Mouse (Mus musculus) kidney, postnatal 0 days (tissue): ENCODE results near the gene Abhd12. TPM values are rescaled to one million over a fixed set of nuclear protein-coding genes. Genes with fewer than 3 reads are reported as not detected.

Experiments
- ATAC-seq: fragments of 200-750 bp; cut with Nextera tagmentation; replicated peaks from 2 replicates; pipeline ENCODE4 v1.8.0; 2017; ENCODE audit warnings: low read depth, moderate number of reproducible peaks, moderate TSS enrichment, moderate library complexity; ENCODE audit not compliant: low FRiP score
- DNase-seq: peaks from one replicate; pipeline ENCODE4 v3.0.0-alpha.2; 2016; ENCODE audit warnings: low spot score
- H3K27ac ChIP-seq: fragments of 300-500 bp; sonication (generic); 2 replicates; pipeline ENCODE4 v1.5.1; 2014; ENCODE audit warnings: mild to moderate bottlenecking
- H3K27me3 ChIP-seq: fragments of 300-500 bp; sonication (generic); 2 replicates; pipeline ENCODE4 v1.6.1; 2014; ENCODE audit warnings: low read length, mixed read lengths; ENCODE audit not compliant: insufficient read depth
- H3K36me3 ChIP-seq: fragments of 300-500 bp; sonication (generic); 2 replicates; pipeline ENCODE4 v1.6.1; 2014; ENCODE audit warnings: low read length, mixed read lengths; ENCODE audit not compliant: insufficient read depth
- H3K4me1 ChIP-seq: fragments of 300-500 bp; sonication (generic); replicated peaks from 2 replicates; pipeline ENCODE4 v1.6.1; 2014; ENCODE audit warnings: antibody characterized with exemption, low read length, mixed read lengths; ENCODE audit not compliant: insufficient read depth
- H3K4me2 ChIP-seq: fragments of 300-500 bp; sonication (generic); 2 replicates; pipeline ENCODE4 v1.6.1; 2014; ENCODE audit warnings: mild to moderate bottlenecking, low read length, moderate library complexity, mixed read lengths
- H3K4me3 ChIP-seq: fragments of 300-500 bp; sonication (generic); replicated peaks from 2 replicates; pipeline ENCODE4 v1.5.1; 2014; ENCODE audit warnings: low read depth, low read length
- H3K9ac ChIP-seq: fragments of 300-500 bp; sonication (generic); 2 replicates; pipeline ENCODE4 v1.6.1; 2014; ENCODE audit warnings: low read depth, low read length
- H3K9me3 ChIP-seq: fragments of 300-500 bp; sonication (generic); replicated peaks from 2 replicates; pipeline ENCODE4 v1.6.1; 2016; ENCODE audit warnings: low read length, inconsistent platforms, mixed read lengths
- CTCF ChIP-seq: IDR thresholded peaks from 2 replicates; pipeline ENCODE4 v1.5.1; 2016; ENCODE audit warnings: antibody characterized with exemption, low read depth, mild to moderate bottlenecking, moderate library complexity
- WGBS: fragments of 180-500 bp; shearing (Covaris S2); extraction: QIAGEN DNeasy Blood & Tissue Kit; methylation state at CpG from one replicate; pipeline ENCODE4 v1.1.7; 2014; 5-methylcytosine and 5-hydroxymethylcytosine counted together
- polyA plus RNA-seq: library from polyadenylated mRNA; unstranded; fragments of >200 nt; fragmentation: Nextera tagmentation; extraction: Ambion mirVana; gene quantifications from 2 replicates; pipeline ENCODE4 v1.2.1, GENCODE M21; 2015

Abhd12 gene
- polyA plus RNA-seq, 1 experiment from 2014 or later, result 71.3 TPM

DNA sequence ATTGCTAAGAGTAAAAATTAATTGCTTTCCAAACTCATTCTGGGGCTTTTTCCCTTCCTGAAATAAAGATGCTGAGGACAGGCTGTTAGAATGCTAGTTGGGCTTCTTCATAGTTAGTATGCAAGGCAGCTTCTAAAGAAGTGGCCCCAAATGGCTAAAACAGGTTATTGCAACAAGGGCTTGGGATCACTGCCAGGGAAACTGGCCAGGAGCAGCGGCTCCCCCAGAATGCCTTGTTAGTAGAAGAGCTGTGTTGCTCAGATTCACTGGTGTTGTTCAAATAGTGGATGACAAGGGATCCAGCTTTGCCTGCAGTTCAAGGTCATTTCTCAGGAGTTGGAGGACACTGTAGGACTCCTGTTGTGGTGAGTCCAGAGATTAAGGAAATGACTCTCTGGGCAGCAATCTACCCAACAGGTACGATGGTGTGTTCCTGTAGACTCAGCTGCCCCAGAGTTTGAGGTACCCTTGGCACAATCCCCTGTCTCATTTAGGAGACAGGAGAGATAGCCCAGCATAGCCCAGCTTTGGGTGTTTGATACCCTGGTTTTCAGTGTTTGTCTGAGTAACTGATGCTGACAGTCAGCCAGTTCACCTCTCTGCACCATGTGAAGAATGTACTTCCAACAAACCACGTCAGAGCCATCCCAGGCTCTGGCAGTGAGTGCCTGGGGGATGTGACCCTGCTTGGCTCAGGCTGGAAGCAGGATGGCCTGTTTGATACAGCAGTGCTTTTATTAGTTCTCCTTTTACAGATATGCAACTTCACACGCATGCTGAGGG is 115.6 kb downstream of the Abhd12 start:
- H3K36me3 ChIP-seq, result no peaks in the 10 kb centered on the region
- H3K4me1 ChIP-seq, result 0 out of 2 replicates have a peak, but pooled peaks cover 7% of the 10 kb centered on the region
- no peaks in the 10 kb centered on the region for H3K9me3 ChIP-seq
- DNase-seq, result peak; percentile 88
- TF ChIP-seq CTCF, result peak; percentile 28; the same call in 1 of the 2 replicates
- no peaks in the 10 kb centered on the region for H3K27me3 ChIP-seq
- no peak overlapping the region for H3K4me3 ChIP-seq
- no peak overlapping the region for H3K9ac ChIP-seq
- H3K4me2 ChIP-seq, result 0 out of 2 replicates have a peak overlapping the region, but pooled peaks have one; percentile 6
- no peak overlapping the region for H3K27ac ChIP-seq
- 49% methylated on average over 4 of the region's 4 CpGs for WGBS
- ATAC-seq, result no peak

DNA sequence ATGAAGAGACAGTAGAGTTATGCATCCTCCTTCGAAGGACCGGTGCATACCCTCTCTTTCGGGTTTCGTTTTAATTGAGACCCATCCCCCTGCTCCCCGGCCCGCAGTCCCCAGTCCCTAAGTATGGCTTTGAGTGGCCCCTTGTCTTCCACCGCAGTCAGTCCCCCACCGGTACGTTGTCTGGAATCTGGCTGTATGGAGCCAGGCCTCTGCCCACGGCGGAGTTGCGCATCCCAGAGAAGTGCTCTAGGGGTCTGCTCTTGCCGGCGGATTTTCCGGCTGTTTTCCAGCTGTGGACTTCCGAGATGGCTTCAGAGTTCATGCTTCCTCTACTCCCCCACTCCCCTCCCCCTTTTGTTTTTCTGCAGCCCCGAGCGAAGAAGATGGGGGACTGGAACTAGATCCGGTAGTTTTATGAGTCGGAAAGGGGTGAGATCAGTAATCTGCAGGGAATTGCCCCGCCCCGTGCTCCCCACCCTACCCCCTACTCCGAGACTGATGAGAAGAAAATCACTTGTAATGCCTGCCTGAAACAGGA is 117.2 kb downstream of the Abhd12 start:
- WGBS, result under 1% methylated on average over 23 of the region's 23 CpGs
- peak overlapping the region; percentile 52; the same call in 1 of the 2 replicates for H3K27ac ChIP-seq
- no peaks in the 10 kb centered on the region for H3K36me3 ChIP-seq
- no peaks in the 10 kb centered on the region for H3K27me3 ChIP-seq
- DNase-seq (peak; percentile 81), ATAC-seq (peak; percentile 37)
- peak overlapping the region; percentile 62 for H3K4me3 ChIP-seq
- H3K9ac ChIP-seq, result peak overlapping the region; percentile 63
- no peak for TF ChIP-seq CTCF
- 0 out of 2 replicates have a peak, but pooled peaks cover 8% of the 10 kb centered on the region for H3K4me1 ChIP-seq
- peak overlapping the region; percentile 84 for H3K4me2 ChIP-seq
- no peaks in the 10 kb centered on the region for H3K9me3 ChIP-seq

DNA sequence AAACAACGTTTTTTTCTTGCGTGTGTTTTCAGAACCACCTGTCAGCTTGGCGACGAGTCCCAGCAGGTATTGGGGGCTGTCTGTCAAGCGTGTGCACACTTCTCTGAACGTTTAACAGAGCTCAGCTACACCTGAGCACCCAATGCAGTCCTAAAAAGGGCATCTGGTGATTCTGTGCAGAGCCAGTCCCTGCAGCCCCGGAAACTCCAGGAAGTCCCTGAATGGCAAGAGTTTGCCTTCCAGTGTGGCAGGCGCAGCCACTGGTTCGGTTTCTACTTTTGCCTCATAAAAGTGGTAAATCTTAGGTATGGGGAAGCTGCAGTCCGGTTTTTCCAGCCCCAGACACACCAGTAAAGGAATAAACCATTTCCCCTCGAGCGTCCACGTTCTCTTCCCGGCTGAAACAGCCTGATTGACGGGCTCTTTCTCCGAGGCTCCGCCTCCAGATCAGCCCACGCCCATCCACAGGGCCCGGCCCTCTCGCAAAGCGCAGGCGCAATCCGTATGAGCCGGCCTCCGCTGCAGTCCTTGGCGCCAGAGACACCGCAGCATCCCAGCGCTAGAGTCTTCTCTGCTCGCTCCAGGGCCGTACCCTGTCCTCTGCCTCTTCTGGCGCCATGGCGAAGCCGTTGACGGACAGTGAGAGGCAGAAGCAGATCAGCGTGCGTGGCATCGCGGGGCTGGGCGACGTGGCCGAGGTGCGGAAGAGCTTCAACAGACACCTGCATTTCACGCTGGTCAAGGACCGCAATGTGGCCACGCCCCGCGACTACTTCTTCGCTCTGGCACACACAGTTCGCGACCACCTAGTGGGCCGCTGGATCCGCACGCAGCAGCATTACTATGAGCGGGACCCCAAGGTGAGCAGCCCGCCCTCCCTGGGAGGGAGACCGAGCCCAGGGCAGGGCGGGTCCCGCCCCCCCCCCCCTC is 118.0 kb downstream of the Abhd12 start, which contains the start of gene Pygb:
Gene Pygb (plus strand): TSS at position 485 of the 930 bp plus-strand sequence.
- no peaks in the 10 kb centered on the region for H3K27me3 ChIP-seq
- peak; percentile 94 for ATAC-seq
- WGBS, result 2% methylated on average over 57 of the region's 58 CpGs
- H3K27ac ChIP-seq, result peak within 1 kb of the TSS; percentile 62; the same call in 1 of the 2 replicates
- peak within 1 kb of the TSS; percentile 84 for H3K4me2 ChIP-seq
- H3K9ac ChIP-seq, result peak within 1 kb of the TSS; percentile 63
- DNase-seq, result peak; percentile 95
- no peaks in the 10 kb centered on the region for H3K9me3 ChIP-seq
- 0 out of 2 replicates have a peak, but pooled peaks cover 8% of the 10 kb centered on the region for H3K4me1 ChIP-seq
- TF ChIP-seq CTCF, result no peak
- H3K36me3 ChIP-seq, result no peaks in the 10 kb centered on the region
- peak within 1 kb of the TSS; percentile 62 for H3K4me3 ChIP-seq

DNA sequence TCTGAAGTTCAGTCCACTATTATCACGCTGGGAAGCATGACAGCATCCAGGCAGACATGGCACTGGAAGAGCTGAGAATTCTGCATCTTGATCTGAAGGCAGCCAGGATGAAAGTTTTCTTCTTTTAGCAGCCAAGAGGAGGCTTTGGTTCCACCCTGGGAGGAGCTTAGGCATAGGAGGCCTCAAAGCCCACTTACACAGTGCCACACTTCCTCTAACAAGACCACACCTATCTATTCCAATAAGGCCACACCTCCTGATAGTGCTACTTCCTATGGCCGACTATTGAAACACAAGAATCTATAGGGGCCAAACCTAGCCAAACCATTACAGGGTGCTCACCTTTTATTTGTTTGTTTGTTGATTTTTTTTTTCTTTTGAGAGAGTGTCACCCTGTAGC is 121.7 kb downstream of the Abhd12 start:
- no peaks in the 10 kb centered on the region for H3K9me3 ChIP-seq
- 0 out of 2 replicates have a peak, but pooled peaks cover 5% of the 10 kb centered on the region for H3K4me1 ChIP-seq
- TF ChIP-seq CTCF, result no peak
- no peaks in the 10 kb centered on the region for H3K27me3 ChIP-seq
- H3K9ac ChIP-seq, result no peak overlapping the region
- WGBS, result 80% methylated on average over 2 of the region's 2 CpGs
- no peak overlapping the region for H3K4me3 ChIP-seq
- H3K27ac ChIP-seq, result no peak overlapping the region
- H3K4me2 ChIP-seq, result no peak overlapping the region
- H3K36me3 ChIP-seq, result no peaks in the 10 kb centered on the region
- DNase-seq, result no peak
- ATAC-seq, result no peak

Other genes with a start within 250 kb of the Abhd12 start
- 22.2 and 25.6 TPM in 2 replicates for gene Acss1, start 236.2 kb downstream of the Abhd12 start, polyA plus RNA-seq
- gene Vsx1, start 215.4 kb downstream of the Abhd12 start, polyA plus RNA-seq, result not detected in 2 replicates
- 16.3 and 18.3 TPM in 2 replicates for gene Entpd6, start 155.7 kb downstream of the Abhd12 start, polyA plus RNA-seq
- gene Pygb, start 118.0 kb downstream of the Abhd12 start, polyA plus RNA-seq, result 53.3 and 58.4 TPM in 2 replicates
- 26.4 and 30.3 TPM in 2 replicates for gene Gins1, start 659 bp upstream of the Abhd12 start, polyA plus RNA-seq
- gene Ninl, start 134.6 kb upstream of the Abhd12 start, polyA plus RNA-seq, result 6.5 and 6.7 TPM in 2 replicates
- 46.3 and 48.1 TPM in 2 replicates for gene Nanp, start 134.7 kb upstream of the Abhd12 start, polyA plus RNA-seq
- gene Gm14151, start 187.6 kb upstream of the Abhd12 start, polyA plus RNA-seq, result not detected in 2 replicates
- not detected in 2 replicates for gene Gm14147, start 193.5 kb upstream of the Abhd12 start, polyA plus RNA-seq